Mouse (Mus musculus): Measurements from ENCODE around the gene 4921524J17Rik.

Gene 4921524J17Rik

GRCm38 (mm10) chr8:85441564-85441963 is 8.9 kb upstream of the 4921524J17Rik start:
- DNase-seq (ENCODE audit: low spot score in 2 of 2), result no peak

DNA sequence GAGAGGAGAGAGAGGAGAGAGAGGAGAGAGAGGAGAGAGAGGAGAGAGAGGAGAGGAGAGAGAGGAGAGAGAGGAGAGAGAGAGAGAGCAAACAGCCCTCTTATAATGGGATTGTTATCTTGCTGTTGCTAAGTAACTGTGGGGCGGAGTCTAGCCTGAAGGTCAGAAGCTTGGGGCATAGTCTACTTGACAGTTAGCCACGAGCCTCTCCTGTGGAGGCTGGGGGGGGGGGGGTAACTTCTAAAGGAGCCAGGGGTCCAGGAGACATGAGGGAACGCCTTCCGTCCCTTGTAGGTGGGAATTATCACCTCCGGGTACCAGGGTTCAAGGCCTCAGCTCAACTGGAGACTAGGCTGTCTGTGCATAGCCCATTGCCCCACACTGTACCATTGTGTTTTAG is 3.1 kb upstream of the 4921524J17Rik start:
- DNase-seq (ENCODE audit: low spot score in 2 of 2), result no peak

DNA sequence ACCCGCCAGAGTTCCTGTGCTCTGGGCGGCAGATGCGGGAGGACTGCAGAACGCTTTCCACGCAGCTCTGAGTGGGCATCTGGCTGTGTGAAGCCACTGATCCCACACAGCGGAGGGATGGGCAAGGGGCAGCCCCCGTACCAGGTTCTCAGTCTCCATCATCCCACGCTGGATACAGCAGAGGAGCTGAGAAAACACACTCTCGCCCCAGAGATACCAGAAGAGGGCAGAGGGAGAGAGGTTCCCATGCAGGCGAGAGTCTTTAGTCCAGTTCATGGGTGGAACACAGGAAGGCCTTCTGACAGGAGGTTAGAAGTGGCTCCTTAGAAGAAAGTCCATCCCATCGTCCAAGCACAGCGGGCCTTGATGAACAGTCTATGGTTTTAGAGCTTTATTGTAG is 2.2 kb upstream of the 4921524J17Rik start:
- DNase-seq (ENCODE audit: low spot score in 2 of 2), result no peak

GRCm38 (mm10) chr8:85433017-85433393 is 372 bp upstream of the 4921524J17Rik start:
- no peak for DNase-seq (ENCODE audit: low spot score in 2 of 2)

DNA sequence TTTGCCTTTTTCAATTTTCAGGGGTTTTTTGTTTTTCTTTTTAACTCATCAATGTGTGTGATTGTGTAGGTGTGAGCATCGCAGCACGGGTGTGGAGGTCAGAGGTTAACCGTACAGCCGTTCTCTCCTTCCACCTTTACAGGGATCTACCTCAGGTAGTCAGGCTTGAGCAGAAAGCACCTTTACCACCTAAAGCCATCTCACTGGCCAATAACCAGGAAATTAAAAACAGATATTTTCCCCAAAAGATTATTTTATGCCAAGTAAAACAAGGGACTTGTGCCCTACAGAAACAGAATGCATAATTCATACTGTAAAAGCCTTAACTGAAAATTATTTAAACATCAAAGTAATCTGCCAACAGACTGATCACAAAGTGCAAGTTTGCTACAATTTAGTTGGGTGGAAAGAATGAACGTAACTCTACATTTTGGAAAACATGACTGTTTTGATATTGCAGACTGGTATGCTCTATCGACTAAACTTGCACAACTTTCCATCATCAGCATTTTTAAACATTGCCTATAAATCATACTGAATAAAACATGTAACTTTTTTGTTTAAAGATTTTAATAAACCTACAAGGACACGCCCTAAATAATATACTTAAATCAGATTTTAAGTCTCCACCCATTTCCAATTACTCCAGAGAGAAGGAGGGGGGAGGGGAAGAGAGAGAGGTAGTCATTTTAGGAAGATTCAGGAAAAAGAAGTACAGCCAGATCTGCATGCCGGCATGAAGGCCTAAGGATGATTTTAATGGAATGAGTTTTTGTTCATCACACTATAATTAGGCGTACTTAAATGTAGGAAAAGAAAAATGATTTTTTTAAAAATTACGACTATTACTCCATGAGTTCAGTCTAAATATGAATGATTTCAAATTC is 1.1 kb downstream of the 4921524J17Rik start:
- DNase-seq (ENCODE audit: low spot score in 2 of 2), result no peak

DNA sequence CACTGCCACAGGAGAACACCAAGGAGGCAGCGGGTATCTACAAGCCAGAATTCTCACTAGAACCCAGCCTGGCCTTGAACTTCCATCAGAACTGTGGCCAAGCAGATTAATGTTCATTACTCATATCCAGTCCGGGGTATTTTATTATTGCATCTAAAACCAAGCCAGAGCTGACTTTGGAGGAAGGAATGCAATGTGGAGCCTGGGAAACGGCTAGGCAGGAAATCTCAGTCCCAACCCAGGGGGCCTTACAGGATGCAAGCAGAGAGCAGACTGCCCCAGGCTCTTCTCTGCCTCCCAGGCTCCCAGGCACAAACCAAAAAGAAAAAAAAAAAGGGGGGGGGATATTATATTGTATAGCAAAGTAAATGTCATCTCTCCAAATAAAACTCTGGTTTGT is 1.8 kb downstream of the 4921524J17Rik start:
- no peak for DNase-seq (ENCODE audit: low spot score in 2 of 2)

DNA sequence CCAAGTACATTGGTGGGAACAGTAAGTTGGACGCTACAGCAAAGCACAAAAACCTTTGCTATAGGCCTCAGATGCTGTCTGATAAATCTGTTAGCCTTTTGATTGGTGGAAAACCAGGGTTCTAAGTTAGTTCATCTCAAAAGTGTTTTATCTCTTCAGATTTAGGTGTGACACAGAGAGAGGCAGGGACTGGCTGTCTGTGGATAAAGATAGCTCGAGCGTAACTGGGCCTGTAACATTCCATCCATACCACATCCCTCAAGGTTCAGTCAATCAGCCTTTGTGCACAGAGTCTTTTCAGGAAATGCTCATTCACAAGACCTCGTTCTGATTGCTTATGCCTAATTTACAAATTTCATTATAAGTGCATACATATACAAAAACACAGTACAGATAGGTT is 3.4 kb downstream of the 4921524J17Rik start:
- DNase-seq (ENCODE audit: low spot score in 2 of 2), result no peak

GRCm38 (mm10) chr8:85427026-85427425 is 5.6 kb downstream of the 4921524J17Rik start:
- no peak for DNase-seq (ENCODE audit: low spot score in 2 of 2)

DNA sequence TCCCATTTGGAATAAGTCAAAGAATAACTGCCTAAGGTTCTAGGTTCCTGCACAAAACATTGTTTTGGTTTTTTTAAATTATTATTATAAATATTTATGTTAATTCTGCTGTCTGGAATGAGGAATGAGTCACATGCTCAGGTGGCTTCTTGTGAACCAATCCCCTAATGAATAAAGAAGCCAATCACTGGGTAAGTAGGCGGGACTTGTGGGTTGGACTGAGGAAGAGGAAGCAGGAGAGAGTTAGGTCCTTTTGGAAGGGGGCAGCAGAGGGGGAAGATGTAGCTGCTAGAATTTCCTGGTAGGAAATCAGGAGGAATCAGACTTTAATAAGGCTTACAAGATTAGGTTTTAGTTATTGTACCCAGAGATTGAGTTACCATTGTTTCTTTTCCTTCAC is 11.3 kb downstream of the 4921524J17Rik start:
- no peak for DNase-seq (ENCODE audit: low spot score in 2 of 2)

GRCm38 (mm10) chr8:85408526-85408925 is 24.1 kb downstream of the 4921524J17Rik start:
- DNase-seq (ENCODE audit: low spot score in 2 of 2), result no peak

- DNase-seq (ENCODE audit: low spot score in 2 of 2), result peak; percentile 50 to 60
Observed at GRCm38 (mm10) chr8:85408053-85408505, 24.6 kb downstream of the 4921524J17Rik start.

DNA sequence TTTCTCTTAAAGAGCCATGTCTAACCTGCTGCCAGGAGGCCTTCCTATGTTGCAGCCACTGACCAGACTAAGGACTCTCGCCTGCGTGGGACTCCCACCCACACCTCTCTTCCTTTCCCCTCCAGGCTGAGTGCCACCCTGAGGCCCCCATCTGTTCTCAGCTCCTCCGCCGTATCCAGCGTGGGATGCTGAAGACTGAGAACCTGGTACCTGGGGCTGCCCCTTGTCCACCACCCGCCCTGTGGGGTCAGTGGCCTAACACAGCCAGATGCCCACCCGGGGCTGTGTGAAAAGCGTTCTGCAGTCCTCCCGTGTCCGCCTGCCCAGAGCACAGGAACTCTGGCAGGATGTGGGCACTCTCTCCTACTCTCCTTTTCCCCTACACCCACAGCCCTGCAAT is 26.7 kb downstream of the 4921524J17Rik start:
- DNase-seq (ENCODE audit: low spot score in 2 of 2), result no peak

DNA sequence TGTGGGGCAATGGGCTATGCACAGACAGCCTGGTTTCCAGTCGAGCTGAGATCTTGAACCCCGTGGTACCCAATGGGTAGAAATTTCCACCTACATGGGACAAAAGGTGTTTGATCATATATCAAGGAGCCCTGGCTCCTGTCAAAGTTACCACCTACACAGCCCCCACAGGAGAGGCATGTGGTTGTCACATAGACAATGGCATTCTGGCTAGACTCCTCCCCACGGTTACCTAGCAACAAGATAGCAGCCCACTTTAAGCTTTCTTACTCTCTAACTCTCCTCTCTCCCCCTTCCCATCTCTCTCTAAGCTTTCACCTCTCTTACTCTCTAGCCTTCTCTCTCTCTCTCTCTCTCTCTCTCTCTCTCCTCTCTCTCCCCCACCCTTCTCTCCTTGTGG is 27.2 kb downstream of the 4921524J17Rik start:
- DNase-seq (ENCODE audit: low spot score in 2 of 2), result no peak

GRCm38 (mm10) chr8:85398548-85398947 is 34.1 kb downstream of the 4921524J17Rik start:
- no peak for DNase-seq (ENCODE audit: low spot score in 2 of 2)

GRCm38 (mm10) chr8:85397508-85397907 is 35.1 kb downstream of the 4921524J17Rik start:
- peak in 1 of 2 experiments; percentile 41 for DNase-seq (ENCODE audit: low spot score in 2 of 2)

GRCm38 (mm10) chr8:85396432-85397079 is 36.1 kb downstream of the 4921524J17Rik start:
- no peak for DNase-seq (ENCODE audit: low spot score in 2 of 2)

DNA sequence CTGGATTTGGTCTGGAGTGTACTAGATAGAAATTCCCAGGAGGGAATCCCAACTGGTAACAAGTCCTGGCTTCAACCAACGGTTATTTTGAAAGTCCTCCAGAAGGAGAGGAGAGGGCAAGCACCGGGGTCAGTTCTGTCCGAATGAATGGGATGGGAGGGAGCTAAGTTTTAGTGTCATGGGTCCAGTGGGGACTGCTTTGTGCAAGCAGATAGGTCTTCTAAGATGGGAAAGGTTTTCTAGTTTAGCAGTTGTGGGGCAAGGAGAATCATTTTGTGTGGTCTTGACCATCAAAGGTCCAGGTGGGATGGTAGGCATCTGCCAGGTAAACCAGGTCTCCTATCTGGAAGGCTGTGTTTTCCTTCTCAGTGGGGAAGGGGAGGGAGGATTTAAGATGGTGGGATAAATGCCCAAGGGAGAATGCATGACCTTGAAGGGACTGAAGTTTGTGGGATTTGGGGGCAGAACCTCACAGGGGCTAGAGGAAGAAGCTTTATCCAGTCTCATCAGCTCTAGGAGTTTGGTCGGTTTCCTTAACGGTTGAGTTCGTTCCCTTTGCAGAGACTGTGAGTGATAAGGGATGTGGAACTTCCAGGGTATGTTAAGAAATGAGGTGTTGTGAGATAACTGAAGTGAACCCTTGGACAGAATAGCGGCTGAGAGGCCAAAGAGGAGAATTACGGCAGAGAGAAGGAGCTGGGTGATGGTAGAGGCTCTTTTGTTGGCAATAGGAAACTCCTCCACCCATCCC is 36.8 kb downstream of the 4921524J17Rik start:
- DNase-seq (ENCODE audit: low spot score in 2 of 2), result no peak

DNA sequence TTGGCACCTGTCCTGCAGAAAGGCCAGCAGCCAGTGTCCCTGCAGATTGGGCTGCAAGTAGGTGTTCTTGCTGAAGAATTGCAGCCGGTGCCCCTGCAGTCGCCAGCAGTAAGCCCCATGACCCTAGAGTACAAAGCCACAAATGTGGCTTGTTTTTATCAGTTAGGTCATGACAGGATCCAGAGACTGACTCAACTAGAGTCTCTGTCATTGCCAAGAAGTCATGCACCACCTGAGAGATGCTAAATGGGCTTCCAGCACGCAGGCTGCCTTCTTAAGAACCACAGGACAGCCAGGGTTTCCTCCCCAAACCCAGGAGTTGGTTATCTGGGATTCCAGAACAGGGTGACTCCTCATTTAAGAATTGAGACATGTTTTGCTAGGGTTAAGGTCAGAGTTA is 37.6 kb downstream of the 4921524J17Rik start:
- no peak for DNase-seq (ENCODE audit: low spot score in 2 of 2)

DNA sequence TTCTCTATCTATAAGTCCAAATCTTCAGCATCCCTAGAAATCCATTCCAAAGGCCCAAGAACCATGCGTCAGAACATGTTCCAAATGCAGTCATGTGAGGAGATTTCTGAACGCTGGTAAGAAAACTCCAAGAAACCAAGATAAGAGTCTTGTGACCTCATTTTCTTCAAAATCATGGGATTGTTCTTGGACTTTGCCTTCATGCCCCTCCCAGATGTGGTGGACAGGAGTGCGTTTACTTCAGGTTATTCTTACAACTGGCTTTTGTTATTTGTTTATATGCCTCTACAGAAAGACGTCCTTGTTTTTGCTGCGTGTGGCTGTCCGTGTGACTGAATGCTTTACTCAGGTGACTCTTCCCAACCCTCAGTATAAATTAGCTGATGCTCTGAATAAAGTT is 39.4 kb downstream of the 4921524J17Rik start:
- no peak for DNase-seq (ENCODE audit: low spot score in 2 of 2)

DNA sequence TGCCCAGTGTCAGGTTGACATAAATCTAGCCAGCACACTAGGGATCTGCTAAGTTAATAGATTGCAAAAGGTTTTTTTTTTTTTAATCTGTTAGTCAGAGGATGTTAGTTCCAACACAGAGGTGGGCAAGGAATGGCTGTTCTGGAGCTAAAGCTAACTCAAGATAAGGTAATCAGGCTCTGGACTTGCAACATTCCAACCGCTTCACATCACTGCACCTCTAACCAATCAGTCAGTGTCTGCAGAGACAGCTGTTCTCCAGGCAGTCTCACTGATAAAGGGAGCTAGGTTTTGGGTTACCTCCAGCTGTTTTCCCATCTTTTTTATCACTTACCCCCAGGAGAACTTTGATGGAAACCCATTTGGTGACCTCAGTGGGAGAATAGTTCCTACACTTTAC is 41.2 kb downstream of the 4921524J17Rik start:
- DNase-seq (ENCODE audit: low spot score in 2 of 2), result no peak

GRCm38 (mm10) chr8:85386205-85386604 is 46.4 kb downstream of the 4921524J17Rik start, which contains the start of gene Mylk3:
Gene Mylk3 (minus strand): TSS chr8:85386345.
- no peak for DNase-seq (ENCODE audit: low spot score in 2 of 2)

- no peak for DNase-seq (ENCODE audit: low spot score in 2 of 2)
Observed at GRCm38 (mm10) chr8:85381926-85382325, 50.7 kb downstream of the 4921524J17Rik start.
